Mouse (Mus musculus) G1E (cell line): Measurements from ENCODE around the gene Ppp1r9a. TPM values are rescaled to one million over a fixed set of nuclear protein-coding genes. Genes with fewer than 3 reads are reported as not detected.

Experiments
- ATAC-seq: 2 replicates; pipeline ENCODE4 v1.8.0; 2016; ENCODE audit warnings: mild to moderate bottlenecking; ENCODE audit not compliant: insufficient number of reproducible peaks, poor library complexity, low FRiP score, severe bottlenecking; ENCODE audit errors: extremely low read depth
- DNase-seq: peaks from one replicate; pipeline ENCODE4 v3.0.0; 2012; ENCODE audit warnings: low spot score
- H3K27me3 ChIP-seq: 2 replicates; pipeline ENCODE4 v1.6.1; 2012; ENCODE audit warnings: mild to moderate bottlenecking, low read length, inconsistent platforms; ENCODE audit not compliant: insufficient read depth
- H3K36me3 ChIP-seq: replicated peaks from 2 replicates; pipeline ENCODE3; 2012; ENCODE audit warnings: mild to moderate bottlenecking, inconsistent platforms
- H3K4me1 ChIP-seq: 2 replicates; pipeline ENCODE4 v1.6.1; 2012; ENCODE audit warnings: low read depth, low read length, inconsistent platforms, mixed read lengths; ENCODE audit not compliant: insufficient read depth
- H3K4me3 ChIP-seq: 2 replicates; pipeline ENCODE4 v1.5.1; 2012; ENCODE audit warnings: low read depth, mild to moderate bottlenecking, inconsistent platforms, low read length, moderate library complexity, mixed read lengths
- H3K9me3 ChIP-seq: replicated peaks from 2 replicates; pipeline ENCODE4 v1.6.1; 2012; ENCODE audit warnings: inconsistent platforms
- CTCF ChIP-seq: IDR thresholded peaks from 2 replicates; pipeline ENCODE4 v1.5.1; 2012; ENCODE audit warnings: low read depth, low read length, inconsistent platforms, mixed read lengths
- GATA1 ChIP-seq: IDR thresholded peaks from 2 replicates; pipeline ENCODE4 v1.6.1; 2012; ENCODE audit warnings: borderline replicate concordance, low read length, inconsistent platforms, mixed read lengths
- GATA2 ChIP-seq: IDR thresholded peaks from 2 replicates; pipeline ENCODE4 v1.6.1; 2012; ENCODE audit warnings: low read depth, low read length, inconsistent platforms, borderline replicate concordance
- POLR2AphosphoS5 ChIP-seq: IDR thresholded peaks from 2 replicates; pipeline ENCODE4 v1.6.1; 2012; ENCODE audit warnings: low read depth, low read length, inconsistent platforms; ENCODE audit not compliant: insufficient replicate concordance
- TAL1 ChIP-seq: conservative IDR thresholded peaks from 2 replicates; pipeline ENCODE4 v1.6.1; 2012; ENCODE audit warnings: low read depth, low read length, inconsistent platforms, mixed read lengths
- polyA plus RNA-seq: library from polyadenylated mRNA; stranded (reverse); fragments of >175 nt; gene quantifications from 2 replicates; pipeline ENCODE4 v1.2.3, GENCODE M21; 2012
- total RNA-seq, 2 experiments: library from RNA; stranded (forward) in 1 of 2; stranded (reverse) in 1 of 2; fragments of 200-1000 nt in 1 of 2; fragments of >200 nt in 1 of 2; fragmentation: Nextera tagmentation in 1 of 2; gene quantifications; 2 replicates each; pipeline ENCODE4 v1.2.3; 2014 to 2017

The Ppp1r9a gene
- total and polyA plus RNA-seq, 3 experiments: 0.01 to 0.33 TPM; not detected in 1

DNA sequence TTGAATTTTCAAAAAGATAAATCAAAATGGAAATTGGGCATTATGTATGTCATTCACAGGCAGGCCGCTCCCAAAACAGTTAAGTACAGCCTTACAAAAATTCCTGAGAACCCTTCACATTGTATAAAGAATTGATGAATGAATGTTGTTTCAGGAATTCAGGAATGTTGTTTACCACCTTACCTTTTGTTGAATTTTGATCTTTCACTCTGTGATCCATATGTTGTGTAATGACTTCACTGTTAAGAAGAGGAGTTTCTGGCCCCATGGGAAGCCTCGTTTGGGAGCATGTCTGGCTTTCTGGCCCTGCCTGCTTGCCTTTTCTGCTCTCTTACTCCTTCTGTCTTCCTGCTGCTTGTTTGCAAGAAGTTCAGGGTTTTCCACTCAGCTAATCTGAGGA lies 105.4 kb downstream of the Ppp1r9a start:
- Histone ChIP-seq H3K36me3 (no peaks in the 10 kb centered on the region), H3K4me1 (no peaks in the 10 kb centered on the region), H3K9me3 (no peaks in the 10 kb centered on the region), H3K4me3 (no peak overlapping the region), H3K27me3 (peaks cover 3% of the 10 kb centered on the region; the same call in 1 of the 2 replicates)
- DNase-seq (no peak), ATAC-seq (no peak)
- TF ChIP-seq POLR2AphosphoS5: no peak
- TF ChIP-seq CTCF: no peak
- TF ChIP-seq GATA1: no peak
- TF ChIP-seq GATA2: no peak
- TF ChIP-seq TAL1: no peak

DNA sequence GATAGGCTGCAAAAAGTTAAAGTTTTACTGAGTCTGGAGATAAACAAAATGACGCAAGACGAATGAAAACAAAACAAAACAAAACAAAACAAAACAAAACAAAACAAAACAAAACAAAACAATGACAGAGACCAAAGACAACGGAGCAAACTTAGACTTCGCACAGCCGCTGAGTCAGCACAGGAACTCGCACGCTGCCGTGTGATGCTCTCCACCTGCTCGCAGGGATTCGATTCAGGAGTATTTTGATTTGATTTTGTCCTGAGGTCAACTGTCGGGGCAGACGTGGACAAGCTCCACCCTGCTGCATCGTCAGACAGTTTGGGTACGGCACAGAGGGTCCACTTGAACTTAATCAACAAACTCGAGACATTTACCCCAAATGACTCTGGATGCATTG lies 105.9 kb downstream of the Ppp1r9a start:
- TF ChIP-seq TAL1: no peak
- no peak for TF ChIP-seq GATA1
- no peak for TF ChIP-seq CTCF
- TF ChIP-seq POLR2AphosphoS5: no peak
- no peak for TF ChIP-seq GATA2
- Histone ChIP-seq H3K4me1 (no peaks in the 10 kb centered on the region), H3K27me3 (peaks cover 3% of the 10 kb centered on the region; the same call in 1 of the 2 replicates), H3K9me3 (no peaks in the 10 kb centered on the region), H3K4me3 (no peak overlapping the region), H3K36me3 (no peaks in the 10 kb centered on the region)
- DNase-seq (no peak), ATAC-seq (no peak)

DNA sequence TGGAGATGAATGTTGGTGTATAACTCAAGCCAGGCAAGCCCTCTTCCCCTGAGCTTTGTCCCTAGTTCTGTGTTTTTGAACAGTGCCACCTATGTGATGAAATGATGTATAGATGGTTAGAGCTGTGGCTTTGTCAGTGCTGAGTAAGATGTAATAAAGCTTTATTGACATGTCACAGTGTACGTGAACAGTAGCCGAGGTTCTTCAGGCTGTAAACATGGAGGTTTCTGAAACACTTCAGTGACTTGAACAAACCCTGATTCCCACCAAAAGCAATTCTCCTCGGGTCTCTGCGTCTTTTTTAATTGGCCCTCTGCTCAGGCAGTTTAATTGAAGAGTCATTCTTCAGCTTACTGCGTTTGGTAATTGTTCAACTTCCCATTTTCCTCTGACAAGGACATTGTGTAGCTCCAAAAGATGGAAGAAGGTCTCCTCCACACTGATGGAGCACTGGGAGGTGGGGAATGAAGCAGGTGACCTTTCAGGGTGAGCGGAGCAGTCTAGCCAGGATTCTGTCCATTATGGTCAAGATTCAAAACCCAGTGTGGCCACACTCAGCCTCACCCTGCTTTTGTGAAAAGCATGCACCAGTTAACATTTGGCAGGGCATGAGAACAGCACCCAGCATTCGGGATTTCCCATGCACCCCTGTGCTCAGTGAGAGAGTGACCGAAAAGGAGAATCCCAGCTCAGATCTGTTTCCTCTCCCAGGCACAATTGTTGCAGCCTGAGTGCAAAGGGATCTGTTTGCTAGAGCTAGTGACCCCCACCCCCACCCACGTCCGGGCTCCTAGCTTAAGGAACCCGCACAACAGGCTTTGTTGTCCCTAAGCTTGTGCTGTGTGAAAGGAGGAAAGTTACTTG lies 108.1 kb downstream of the Ppp1r9a start:
- Histone ChIP-seq H3K9me3 (no peaks in the 10 kb centered on the region), H3K4me1 (no peaks in the 10 kb centered on the region), H3K4me3 (no peak overlapping the region), H3K27me3 (peaks cover 5% of the 10 kb centered on the region; the same call in 1 of the 2 replicates), H3K36me3 (no peaks in the 10 kb centered on the region)
- ATAC-seq (no peak), DNase-seq (no peak)
- TF ChIP-seq GATA1 (no peak), GATA2 (no peak), POLR2AphosphoS5 (no peak), CTCF (no peak), TAL1 (no peak)

DNA sequence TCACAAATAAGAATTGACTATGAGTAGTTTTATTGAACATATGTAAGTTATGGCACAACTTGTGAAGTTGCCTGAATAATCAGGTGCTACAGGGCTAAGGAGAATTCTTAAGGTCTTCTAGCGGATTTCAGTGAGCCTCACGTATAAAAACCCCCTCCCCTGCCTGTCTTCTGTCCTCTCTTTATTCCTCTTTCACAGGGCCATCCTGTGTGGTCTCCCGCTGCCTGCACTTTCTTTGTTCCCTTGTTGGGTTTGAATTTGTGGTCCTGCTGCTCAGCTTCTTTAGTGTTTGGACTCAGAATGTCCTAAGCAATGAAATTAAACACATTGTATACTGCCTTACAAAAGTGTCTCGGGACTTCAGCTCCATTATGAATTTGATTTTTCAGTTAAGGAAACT lies 110.1 kb downstream of the Ppp1r9a start:
- Histone ChIP-seq H3K4me1 (no peaks in the 10 kb centered on the region), H3K9me3 (no peaks in the 10 kb centered on the region), H3K27me3 (peaks cover 4% of the 10 kb centered on the region), H3K4me3 (no peak overlapping the region), H3K36me3 (no peaks in the 10 kb centered on the region)
- ATAC-seq: no peak
- DNase-seq: no peak
- no peak for TF ChIP-seq TAL1
- TF ChIP-seq POLR2AphosphoS5: no peak
- no peak for TF ChIP-seq GATA1
- no peak for TF ChIP-seq CTCF
- no peak for TF ChIP-seq GATA2

DNA sequence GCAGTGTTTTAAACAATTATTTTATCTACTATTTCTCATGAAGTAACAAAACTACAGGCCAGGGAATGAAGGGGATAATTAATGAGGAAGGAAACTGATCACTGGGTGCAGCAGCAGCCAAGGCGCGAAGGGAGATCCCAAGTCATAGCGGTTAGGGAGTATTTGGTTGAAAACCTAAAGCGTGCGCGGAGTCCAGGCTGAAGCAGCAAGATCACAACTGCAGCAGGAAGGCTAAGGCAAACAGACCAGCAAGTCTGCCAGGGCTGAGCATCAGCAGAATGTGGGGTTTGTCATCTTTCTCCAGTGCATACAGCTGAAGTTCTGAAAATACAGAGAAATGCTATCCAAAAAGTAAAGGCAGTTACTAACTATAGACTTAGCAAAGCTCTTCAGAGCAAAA lies 111.8 kb downstream of the Ppp1r9a start:
- ATAC-seq (no peak), DNase-seq (no peak)
- TF ChIP-seq CTCF (no peak), GATA2 (no peak), GATA1 (no peak), TAL1 (no peak), POLR2AphosphoS5 (no peak)
- H3K4me1 ChIP-seq: no peaks in the 10 kb centered on the region
- H3K9me3 ChIP-seq: no peaks in the 10 kb centered on the region
- H3K4me3 ChIP-seq: no peak overlapping the region
- peaks cover 4% of the 10 kb centered on the region for H3K27me3 ChIP-seq
- no peaks in the 10 kb centered on the region for H3K36me3 ChIP-seq

DNA sequence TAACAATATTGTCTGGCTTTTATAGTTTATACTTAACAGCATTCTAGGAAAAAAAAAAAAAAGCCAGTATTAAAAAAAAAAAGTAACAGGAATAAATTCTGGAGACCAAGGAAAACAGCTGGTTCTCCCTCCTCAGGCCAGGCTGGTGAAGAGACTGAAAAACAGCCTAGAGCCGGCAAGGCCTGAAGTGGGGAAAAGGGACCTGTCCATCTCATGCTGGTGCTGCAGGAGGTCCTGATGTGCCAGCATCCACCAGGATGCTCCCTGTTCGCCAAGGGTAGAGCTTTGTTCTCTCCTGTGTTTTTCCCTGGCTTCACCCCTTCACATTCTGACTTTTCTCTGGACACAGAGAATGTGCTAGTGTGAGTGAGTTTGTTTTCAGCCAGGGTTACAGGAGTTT lies 112.5 kb downstream of the Ppp1r9a start:
- Histone ChIP-seq H3K4me3 (no peak overlapping the region), H3K36me3 (no peaks in the 10 kb centered on the region), H3K4me1 (no peaks in the 10 kb centered on the region), H3K9me3 (no peaks in the 10 kb centered on the region), H3K27me3 (peaks cover 4% of the 10 kb centered on the region)
- no peak for DNase-seq
- TF ChIP-seq TAL1 (no peak), GATA1 (no peak), GATA2 (no peak), CTCF (no peak), POLR2AphosphoS5 (no peak)
- no peak for ATAC-seq
